Mouse (Mus musculus) cerebellum, adult 18-20 months (tissue): Measurements from ENCODE around the gene Nradd.
A peak's percentile ranks its signal among the peaks of the same experiment; 100 is the strongest.

Experiments used
- DNase-seq, 2 experiments: peaks; one replicate each; pipeline ENCODE4 v3.0.0; 2021

Nradd gene

GRCm38 (mm10) chr9:110624361-110625166 is at the start of gene Nradd:
Gene Nradd, minus strand, starts transcription at chr9:110624452.
- peak; percentile 90 to 94 for DNase-seq

GRCm38 (mm10) chr9:110673107-110673752 is 49.0 kb upstream of the Nradd start:
- peak; percentile 49 to 53 for DNase-seq

GRCm38 (mm10) chr9:110672462-110673106 is 48.3 kb upstream of the Nradd start:
- peak; percentile 73 to 79 for DNase-seq

GRCm38 (mm10) chr9:110669785-110670184 is 45.5 kb upstream of the Nradd start:
- DNase-seq: no peak

- DNase-seq: no peak
Measured at GRCm38 (mm10) chr9:110668601-110669293, 44.5 kb upstream of the Nradd start.

- no peak for DNase-seq
Measured at GRCm38 (mm10) chr9:110667219-110667836, 43.1 kb upstream of the Nradd start.

GRCm38 (mm10) chr9:110666374-110666773 is 42.1 kb upstream of the Nradd start:
- no peak for DNase-seq

- DNase-seq: no peak
Measured at GRCm38 (mm10) chr9:110665912-110666311, 41.7 kb upstream of the Nradd start.

- no peak for DNase-seq
Measured at GRCm38 (mm10) chr9:110662844-110663243, 38.6 kb upstream of the Nradd start.

GRCm38 (mm10) chr9:110660856-110661612 is 36.8 kb upstream of the Nradd start:
- peak in 1 of 2 experiments; percentile 49 for DNase-seq

- DNase-seq: no peak
Measured at GRCm38 (mm10) chr9:110660208-110660607, 36.0 kb upstream of the Nradd start.

- no peak for DNase-seq
Measured at GRCm38 (mm10) chr9:110659521-110659920, 35.3 kb upstream of the Nradd start.

GRCm38 (mm10) chr9:110657474-110658078 is 33.3 kb upstream of the Nradd start:
- peak in 1 of 2 experiments; percentile 46 for DNase-seq

- peak; percentile 96 to 98 for DNase-seq
Measured at GRCm38 (mm10) chr9:110656249-110657221, 32.3 kb upstream of the Nradd start, which contains the start of gene Ccdc12. Gene Ccdc12, plus strand, starts transcription at chr9:110656503.

- no peak for DNase-seq
Measured at GRCm38 (mm10) chr9:110655651-110656007, 31.4 kb upstream of the Nradd start.

GRCm38 (mm10) chr9:110654726-110655650 is 30.7 kb upstream of the Nradd start:
- no peak for DNase-seq

- DNase-seq: peak; percentile 88 to 92
Measured at GRCm38 (mm10) chr9:110653655-110654461, 29.6 kb upstream of the Nradd start, which contains the start of gene Nbeal2. Gene Nbeal2, minus strand, starts transcription at chr9:110654161.
